Comparison of ENCODE assay signal across 22 mouse cellular contexts in genomic region chr10:87868349-87869053, GRCm38 (mm10). TPM values are rescaled to one million over a fixed set of nuclear protein-coding genes. Genes with fewer than 3 reads are reported as not detected.
DNase-seq lines count a peak whose midpoint lies in the region; ATAC-seq and TF ChIP-seq lines count a peak whose summit lies in the region.
"Had no signal": no experiment of that assay in that cellular context is flagged by ENCODE, and none has a peak within 500 bp of the region (broad histone marks: within the 10 kb centered on the region; RNA-seq: fewer than 3 reads in every experiment).

No protein-coding gene starts in this region.

- no peak for DNase-seq in forebrain, embryonic 10.5 days (ENCODE audit: extremely low spot score, low spot score)
- no peak for DNase-seq in forebrain, postnatal 0 days
- peak; percentile 60 for DNase-seq in limb, embryonic 11.5 days (ENCODE audit: low spot score)
- no peak for DNase-seq in hindbrain, postnatal 0 days (ENCODE audit: low spot score)
- no peak for DNase-seq in ovary, postnatal 36 days (ENCODE audit: low spot score)
- no peak for DNase-seq in hindbrain, embryonic 14.5 days (ENCODE audit: low spot score)
- DNase-seq: adrenal gland, postnatal 14 days; cerebellum, adult 11-12 months; cerebellum, adult 9-10 months; cerebellum, postnatal 25 days; heart, adult 2 months; heart, postnatal 14 days had no signal

- H3K27me3 ChIP-seq in forebrain, embryonic 10.5 days (ENCODE audit: poor library complexity, severe bottlenecking) = peaks cover 12% of the 10 kb centered on the region; the same call in 1 of the 2 replicates
- no peaks in the 10 kb centered on the region for H3K27me3 ChIP-seq in forebrain, postnatal 0 days (ENCODE audit: insufficient read depth, low read length)
- no peaks in the 10 kb centered on the region for H3K27me3 ChIP-seq in embryonic facial prominence, embryonic 12.5 days
- no peaks in the 10 kb centered on the region; the same call in 1 of the 2 replicates for H3K27me3 ChIP-seq in limb, embryonic 11.5 days (ENCODE audit: control insufficient read depth, insufficient read depth, low read length)
- H3K27me3 ChIP-seq in hindbrain, postnatal 0 days (ENCODE audit: insufficient read depth, low read length) = no peaks in the 10 kb centered on the region
- H3K27me3 ChIP-seq in hindbrain, embryonic 14.5 days (ENCODE audit: control insufficient read depth, insufficient read depth, low read length) = no peaks in the 10 kb centered on the region
- H3K27me3 ChIP-seq: CH12.LX; forebrain, embryonic 13.5 days; heart, embryonic 15.5 days; hindbrain, embryonic 15.5 days; Patski had no signal

- no peaks in the 10 kb centered on the region for H3K9me3 ChIP-seq in forebrain, embryonic 10.5 days
- no peaks in the 10 kb centered on the region for H3K9me3 ChIP-seq in forebrain, postnatal 0 days (ENCODE audit: low read length)
- H3K9me3 ChIP-seq in embryonic facial prominence, embryonic 12.5 days = no peaks in the 10 kb centered on the region
- H3K9me3 ChIP-seq in limb, embryonic 11.5 days (ENCODE audit: control insufficient read depth, low read length) = no peaks in the 10 kb centered on the region
- no peaks in the 10 kb centered on the region for H3K9me3 ChIP-seq in hindbrain, postnatal 0 days (ENCODE audit: low read length)
- H3K9me3 ChIP-seq in hindbrain, embryonic 14.5 days (ENCODE audit: control insufficient read depth, low read length) = no peaks in the 10 kb centered on the region
- H3K9me3 ChIP-seq: forebrain, embryonic 13.5 days; heart, embryonic 15.5 days; hindbrain, embryonic 15.5 days had no signal

- H3K27ac ChIP-seq in forebrain, embryonic 10.5 days = 0 out of 2 replicates have a peak overlapping the region, but pooled peaks have one; percentile 48
- H3K27ac ChIP-seq in forebrain, postnatal 0 days (ENCODE audit: low read depth, low read length) = no peak overlapping the region
- peak overlapping the region; percentile 69; the same call in 1 of the 2 replicates for H3K27ac ChIP-seq in embryonic facial prominence, embryonic 12.5 days
- H3K27ac ChIP-seq in limb, embryonic 11.5 days (replicated peaks; ENCODE audit: low read depth, low read length) = 0 out of 2 replicates have a peak overlapping the region, but pooled peaks have one; percentile 3
- H3K27ac ChIP-seq in hindbrain, postnatal 0 days = no peak overlapping the region
- H3K27ac ChIP-seq in hindbrain, embryonic 14.5 days = no peak overlapping the region
- H3K27ac ChIP-seq: forebrain, embryonic 13.5 days; heart, adult 2 months; heart, embryonic 15.5 days; hindbrain, embryonic 15.5 days had no signal

- no peak overlapping the region for H3K4me3 ChIP-seq in forebrain, embryonic 10.5 days
- no peak overlapping the region for H3K4me3 ChIP-seq in forebrain, postnatal 0 days (ENCODE audit: low read depth, low read length)
- H3K4me3 ChIP-seq in embryonic facial prominence, embryonic 12.5 days = no peak overlapping the region
- H3K4me3 ChIP-seq in limb, embryonic 11.5 days (ENCODE audit: low read depth, low read length) = no peak overlapping the region
- no peak overlapping the region for H3K4me3 ChIP-seq in hindbrain, postnatal 0 days (ENCODE audit: low read length)
- H3K4me3 ChIP-seq in hindbrain, embryonic 14.5 days (replicated peaks; ENCODE audit: low read length) = no peak overlapping the region
- H3K4me3 ChIP-seq: forebrain, embryonic 13.5 days; heart, adult 2 months; heart, embryonic 15.5 days; hindbrain, embryonic 15.5 days had no signal

- H3K4me1 ChIP-seq in forebrain, embryonic 10.5 days = peaks cover 42% of the 10 kb centered on the region
- no peaks in the 10 kb centered on the region for H3K4me1 ChIP-seq in forebrain, postnatal 0 days (ENCODE audit: insufficient read depth)
- H3K4me1 ChIP-seq in embryonic facial prominence, embryonic 12.5 days = peaks cover 34% of the 10 kb centered on the region
- H3K4me1 ChIP-seq in limb, embryonic 11.5 days (ENCODE audit: control insufficient read depth, insufficient read depth, low read length) = peaks cover 55% of the 10 kb centered on the region
- no peaks in the 10 kb centered on the region for H3K4me1 ChIP-seq in hindbrain, postnatal 0 days (ENCODE audit: insufficient read depth, low read length)
- H3K4me1 ChIP-seq in hindbrain, embryonic 14.5 days (replicated peaks; ENCODE audit: control insufficient read depth, insufficient read depth, low read length) = 0 out of 2 replicates have a peak, but pooled peaks cover 7% of the 10 kb centered on the region

- ATAC-seq in forebrain, postnatal 0 days = no peak
- ATAC-seq in embryonic facial prominence, embryonic 12.5 days (ENCODE audit: insufficient number of reproducible peaks, insufficient read depth, low FRiP score, low TSS enrichment) = no peak
- ATAC-seq in limb, embryonic 11.5 days (ENCODE audit: insufficient number of reproducible peaks, low FRiP score, low TSS enrichment, low read depth) = peak; percentile 40
- ATAC-seq in hindbrain, postnatal 0 days = no peak
- no peak for ATAC-seq in hindbrain, embryonic 14.5 days (ENCODE audit: low FRiP score)
- ATAC-seq: activated CD4-positive, CD25-positive, alpha-beta regulatory T cell, adult 4 months; forebrain, embryonic 13.5 days; inflammation-experienced regulatory T-cells, adult 6 months; intestine, postnatal 0 days; Patski had no signal

- no peak overlapping the region for H3K9ac ChIP-seq in forebrain, postnatal 0 days
- no peak overlapping the region for H3K9ac ChIP-seq in embryonic facial prominence, embryonic 12.5 days
- H3K9ac ChIP-seq in limb, embryonic 11.5 days (ENCODE audit: low read length) = no peak overlapping the region
- no peak overlapping the region for H3K9ac ChIP-seq in hindbrain, postnatal 0 days (replicated peaks; ENCODE audit: low read length)
- no peak overlapping the region for H3K9ac ChIP-seq in hindbrain, embryonic 14.5 days
- H3K9ac ChIP-seq: forebrain, embryonic 13.5 days; heart, embryonic 15.5 days; hindbrain, embryonic 15.5 days had no signal

- 54% methylated on average over 9 of the region's 9 CpGs for WGBS in forebrain, embryonic 10.5 days
- 25% methylated on average over 9 of the region's 9 CpGs for WGBS in forebrain, postnatal 0 days
- WGBS in embryonic facial prominence, embryonic 12.5 days = 28% methylated on average over 9 of the region's 9 CpGs
- 17% methylated on average over 9 of the region's 9 CpGs for WGBS in limb, embryonic 11.5 days
- whole genome bisulfite sequencing in hindbrain, postnatal 0 days = 80% methylated on average over 9 of the region's 9 CpGs
- 84% methylated on average over 9 of the region's 9 CpGs for WGBS in hindbrain, embryonic 14.5 days

- H3K4me2 ChIP-seq in forebrain, postnatal 0 days (ENCODE audit: low read depth) = no peak overlapping the region
- H3K4me2 ChIP-seq in embryonic facial prominence, embryonic 12.5 days (replicated peaks) = no peak overlapping the region
- no peak overlapping the region for H3K4me2 ChIP-seq in limb, embryonic 11.5 days (ENCODE audit: low read depth, severe bottlenecking)
- H3K4me2 ChIP-seq in hindbrain, postnatal 0 days (ENCODE audit: low read depth, low read length) = no peak overlapping the region
- no peak overlapping the region for H3K4me2 ChIP-seq in hindbrain, embryonic 14.5 days (replicated peaks)
- H3K4me2 ChIP-seq: forebrain, embryonic 13.5 days; heart, embryonic 11.5 days; heart, embryonic 15.5 days; hindbrain, embryonic 15.5 days had no signal

- no peaks in the 10 kb centered on the region for H3K36me3 ChIP-seq in forebrain, embryonic 10.5 days (replicated peaks)
- no peaks in the 10 kb centered on the region for H3K36me3 ChIP-seq in forebrain, postnatal 0 days (ENCODE audit: insufficient read depth)
- peaks cover 3% of the 10 kb centered on the region; the same call in 1 of the 2 replicates for H3K36me3 ChIP-seq in embryonic facial prominence, embryonic 12.5 days
- H3K36me3 ChIP-seq in limb, embryonic 11.5 days (ENCODE audit: control insufficient read depth, insufficient read depth, low read length) = no peaks in the 10 kb centered on the region
- H3K36me3 ChIP-seq in hindbrain, postnatal 0 days (ENCODE audit: insufficient read depth, low read length) = no peaks in the 10 kb centered on the region
- no peaks in the 10 kb centered on the region for H3K36me3 ChIP-seq in hindbrain, embryonic 14.5 days (replicated peaks; ENCODE audit: control insufficient read depth, insufficient read depth)
- H3K36me3 ChIP-seq: hindbrain, embryonic 15.5 days had no signal

- no peak for TF ChIP-seq CTCF in forebrain, postnatal 0 days (IDR thresholded peaks at IDR 0.05; ENCODE audit: low read depth)
- no peak for TF ChIP-seq CTCF in hindbrain, postnatal 0 days (IDR thresholded peaks at IDR 0.05; ENCODE audit: low read depth)

RNA-seq across cellular contexts. Expression of gene Igf1, which starts 10.4 kb away (rescaled TPM):
- 30.0 and 35.5 TPM in 2 replicates for polyA plus RNA-seq in forebrain, embryonic 10.5 days (2016; fragmentation: Nextera tagmentation; extraction: Ambion mirVana)
- total RNA-seq in forebrain, postnatal 0 days (2014; rRNA removed) = 9.3 and 11.5 TPM in 2 replicates
- polyA plus RNA-seq in forebrain, postnatal 0 days (2015; fragmentation: Nextera tagmentation; extraction: Ambion mirVana) = 8.4 and 10.9 TPM in 2 replicates
- 68.0 and 85.1 TPM in 2 replicates for polyA plus RNA-seq in embryonic facial prominence, embryonic 12.5 days (2016; fragmentation: Nextera tagmentation; extraction: Ambion mirVana)
- 51.4 and 61.7 TPM in 2 replicates for polyA plus RNA-seq in limb, embryonic 11.5 days (2014; fragmentation: Nextera tagmentation; extraction: Ambion mirVana)
- 9.1 and 11.4 TPM in 2 replicates for total RNA-seq in hindbrain, postnatal 0 days (2014; rRNA removed)
- 13.1 and 14.6 TPM in 2 replicates for polyA plus RNA-seq in hindbrain, postnatal 0 days (2015; fragmentation: Nextera tagmentation; extraction: Ambion mirVana)
- polyA plus RNA-seq in hindbrain, embryonic 14.5 days (2014; fragmentation: Nextera tagmentation; extraction: Ambion mirVana) = 17.5 and 18.6 TPM in 2 replicates
- total RNA-seq: CH12.LX had no signal

Comparison
In these comparisons a context has a peak if more than half of its experiments do, and no peak if none do; other contexts are left out.
1. H3K27ac ChIP-seq: peak in forebrain, embryonic 10.5 days (single experiment), embryonic facial prominence, embryonic 12.5 days (single experiment) and limb, embryonic 11.5 days (single experiment); none in forebrain, postnatal 0 days (single experiment), hindbrain, postnatal 0 days (single experiment) and hindbrain, embryonic 14.5 days (single experiment).